Mouse (Mus musculus): Measurements from ENCODE around the gene Syt2.

DNA sequence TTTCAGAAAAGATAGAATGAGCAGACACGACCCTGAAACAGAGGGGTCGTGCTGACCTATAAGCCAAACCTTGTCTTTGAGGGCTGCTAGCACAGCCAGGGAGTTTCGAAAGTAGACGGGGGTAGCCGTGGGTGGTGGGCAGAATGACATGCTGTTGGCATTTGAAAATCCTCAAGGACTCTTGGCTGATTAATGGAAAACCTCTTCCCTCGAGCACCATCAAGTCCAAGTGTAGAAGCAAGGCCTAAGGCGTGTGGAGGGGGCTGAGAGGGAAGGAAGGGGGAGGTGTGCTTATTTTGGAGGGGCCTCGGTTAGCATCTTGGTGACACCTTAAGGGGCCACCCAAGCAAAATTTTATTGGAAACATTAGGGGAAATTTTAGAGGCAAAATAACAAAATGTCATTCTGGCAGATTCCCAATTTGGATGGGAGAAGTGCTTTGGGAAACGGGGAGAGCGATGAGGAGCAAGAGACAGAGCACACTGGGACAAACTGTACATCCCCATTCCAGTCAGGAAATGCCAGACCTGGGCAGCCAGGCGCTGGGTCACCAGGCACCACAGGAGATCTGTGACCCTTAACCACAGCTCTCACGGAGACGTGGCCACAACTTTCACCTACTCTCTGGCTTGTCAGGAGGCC is 109.2 kb downstream of the Syt2 start:
- TF ChIP-seq POLR2A (IDR thresholded peaks at IDR 0.05; ENCODE audit: borderline replicate concordance, control insufficient read depth, low read depth, low read length): no peak
- TF ChIP-seq CTCF (IDR thresholded peaks at IDR 0.05; ENCODE audit: control insufficient read depth, insufficient read depth, low read length): no peak

Measured in bone marrow, adult 2 months (tissue).